Mouse (Mus musculus): ENCODE results near the gene Mpp2.

GRCm38 (mm10) chr11:102111576-102111975 is 23.3 kb upstream of the Mpp2 start:
- no peak for TF ChIP-seq CTCF (IDR thresholded peaks at IDR 0.05; ENCODE audit: low read depth, low read length)
- no peak for TF ChIP-seq TAL1 (conservative IDR thresholded peaks at IDR 0.05; ENCODE audit: low read depth, low read length)
- TF ChIP-seq POLR2AphosphoS5 (IDR thresholded peaks at IDR 0.05; ENCODE audit: insufficient replicate concordance, low read depth, low read length), result no peak
- no peak for TF ChIP-seq GATA1 (IDR thresholded peaks at IDR 0.05; ENCODE audit: borderline replicate concordance, low read length)

All from G1E (cell line).